Mouse (Mus musculus): Measurements from ENCODE around the gene Arpc1b.
"Not testable (repeated sequence)": the region's sequence is repeated elsewhere in the genome, so short reads cannot be mapped to it uniquely, and the experiment has no call there.

Arpc1b gene

GRCm38 (mm10) chr5:145114071-145114605 lies at the start of gene Arpc1b:
TSS of gene Arpc1b (plus strand) at chr5:145114215.
- DNase-seq (ENCODE audit: low spot score): no peak

GRCm38 (mm10) chr5:145064765-145065340 lies 49.2 kb upstream of the Arpc1b start:
- DNase-seq (ENCODE audit: low spot score): no peak

GRCm38 (mm10) chr5:145068863-145069262 lies 45.2 kb upstream of the Arpc1b start:
- no peak for DNase-seq (ENCODE audit: low spot score)

GRCm38 (mm10) chr5:145069707-145070106 lies 44.3 kb upstream of the Arpc1b start:
- DNase-seq (ENCODE audit: low spot score): peak; percentile 63

GRCm38 (mm10) chr5:145071342-145071741 lies 42.7 kb upstream of the Arpc1b start:
- DNase-seq (ENCODE audit: low spot score): peak; percentile 45

GRCm38 (mm10) chr5:145075081-145075480 lies 38.9 kb upstream of the Arpc1b start:
- no peak for DNase-seq (ENCODE audit: low spot score)

GRCm38 (mm10) chr5:145081866-145082613 lies 32.0 kb upstream of the Arpc1b start:
- DNase-seq (ENCODE audit: low spot score): no peak

- not testable (repeated sequence) for DNase-seq (ENCODE audit: low spot score)
These were observed 30.8 kb upstream of the Arpc1b start for GRCm38 (mm10) chr5:145083201-145083600.

GRCm38 (mm10) chr5:145083632-145084451 lies 30.2 kb upstream of the Arpc1b start, which contains the start of the genes Arpc1a and Kpna7:
TSS of gene Arpc1a (plus strand) at chr5:145083830.
TSS of gene Kpna7 (minus strand) at chr5:145084030.
- peak; percentile 90 for DNase-seq (ENCODE audit: low spot score)

GRCm38 (mm10) chr5:145084822-145085221 lies 29.2 kb upstream of the Arpc1b start:
- no peak for DNase-seq (ENCODE audit: low spot score)

- DNase-seq (ENCODE audit: low spot score): no peak
These were observed 25.8 kb upstream of the Arpc1b start for GRCm38 (mm10) chr5:145088186-145088585.

- no peak for DNase-seq (ENCODE audit: low spot score)
These were observed 24.1 kb upstream of the Arpc1b start for GRCm38 (mm10) chr5:145089878-145090277.

- no peak for DNase-seq (ENCODE audit: low spot score)
These were observed 17.8 kb upstream of the Arpc1b start for GRCm38 (mm10) chr5:145096195-145096594.

- no peak for DNase-seq (ENCODE audit: low spot score)
These were observed 15.6 kb upstream of the Arpc1b start for GRCm38 (mm10) chr5:145098340-145098821.

- no peak for DNase-seq (ENCODE audit: low spot score)
These were observed 13.1 kb upstream of the Arpc1b start for GRCm38 (mm10) chr5:145100960-145101359.

GRCm38 (mm10) chr5:145101451-145101850 lies 12.6 kb upstream of the Arpc1b start:
- DNase-seq (ENCODE audit: low spot score): not testable (repeated sequence)

- DNase-seq (ENCODE audit: low spot score): no peak
These were observed 11.3 kb upstream of the Arpc1b start for GRCm38 (mm10) chr5:145102706-145103105.

GRCm38 (mm10) chr5:145104328-145104727 lies 9.7 kb upstream of the Arpc1b start:
- DNase-seq (ENCODE audit: low spot score): no peak

GRCm38 (mm10) chr5:145105694-145106275 lies 8.2 kb upstream of the Arpc1b start:
- DNase-seq (ENCODE audit: low spot score): no peak

GRCm38 (mm10) chr5:145110401-145110800 lies 3.6 kb upstream of the Arpc1b start:
- no peak for DNase-seq (ENCODE audit: low spot score)

- DNase-seq (ENCODE audit: low spot score): no peak
These were observed 1.4 kb upstream of the Arpc1b start for GRCm38 (mm10) chr5:145112566-145112965.

- DNase-seq (ENCODE audit: low spot score): no peak
These were observed 599 bp upstream of the Arpc1b start for GRCm38 (mm10) chr5:145113416-145113815.
